Mouse (Mus musculus): ENCODE data around the gene Gm11756. TPM values are rescaled to one million over a fixed set of nuclear protein-coding genes. Genes with fewer than 3 reads are reported as not detected.
"Not testable (repeated sequence)": the region's sequence is repeated elsewhere in the genome, so short reads cannot be mapped to it uniquely, and the experiment has no call there.

The Gm11756 gene
- polyA plus RNA-seq (2015; fragmentation: Nextera tagmentation; extraction: Ambion mirVana) = not detected in 2 replicates

GRCm38 (mm10) chr4:73920660-73921059 is at the start of gene Gm11756:
Gm11756 (minus strand) TSS chr4:73920760.
- WGBS = 79% methylated on average over 6 of the region's 6 CpGs
- H3K9ac ChIP-seq (replicated peaks; ENCODE audit: low read depth); ATAC-seq; H3K4me3 ChIP-seq (ENCODE audit: low read depth, low read length); H3K4me2 ChIP-seq (replicated peaks; ENCODE audit: low read depth, low read length); H3K36me3 ChIP-seq (ENCODE audit: insufficient read depth, low read length); H3K27ac ChIP-seq (ENCODE audit: low read length); DNase-seq (ENCODE audit: low spot score); H3K27me3 ChIP-seq (replicated peaks; ENCODE audit: insufficient read depth, low read length); H3K9me3 ChIP-seq (ENCODE audit: low read length); H3K4me1 ChIP-seq (ENCODE audit: insufficient read depth, low read depth, low read length): not testable (repeated sequence)

GRCm38 (mm10) chr4:73950375-73950896 is 29.9 kb upstream of the Gm11756 start, which contains the start of gene 2310002L09Rik:
2310002L09Rik (minus strand) TSS chr4:73950846.
- Histone ChIP-seq H3K36me3 (ENCODE audit: insufficient read depth, low read length) (no peaks in the 10 kb centered on the region), H3K27me3 (replicated peaks; ENCODE audit: insufficient read depth, low read length) (no peaks in the 10 kb centered on the region), H3K27ac (ENCODE audit: low read length) (no peak within 1 kb of the TSS), H3K4me1 (ENCODE audit: insufficient read depth, low read depth, low read length) (no peaks in the 10 kb centered on the region), H3K4me3 (ENCODE audit: low read depth, low read length) (no peak within 1 kb of the TSS), H3K4me2 (replicated peaks; ENCODE audit: low read depth, low read length) (no peak within 1 kb of the TSS), H3K9me3 (ENCODE audit: low read length) (no peaks in the 10 kb centered on the region), H3K9ac (replicated peaks; ENCODE audit: low read depth) (no peak within 1 kb of the TSS)
- ATAC-seq = no peak
- TF ChIP-seq EP300 (IDR thresholded peaks at IDR 0.05) = no peak
- DNase-seq (ENCODE audit: low spot score) = peak; percentile 1
- 78% methylated on average over 8 of the region's 8 CpGs for WGBS

DNA sequence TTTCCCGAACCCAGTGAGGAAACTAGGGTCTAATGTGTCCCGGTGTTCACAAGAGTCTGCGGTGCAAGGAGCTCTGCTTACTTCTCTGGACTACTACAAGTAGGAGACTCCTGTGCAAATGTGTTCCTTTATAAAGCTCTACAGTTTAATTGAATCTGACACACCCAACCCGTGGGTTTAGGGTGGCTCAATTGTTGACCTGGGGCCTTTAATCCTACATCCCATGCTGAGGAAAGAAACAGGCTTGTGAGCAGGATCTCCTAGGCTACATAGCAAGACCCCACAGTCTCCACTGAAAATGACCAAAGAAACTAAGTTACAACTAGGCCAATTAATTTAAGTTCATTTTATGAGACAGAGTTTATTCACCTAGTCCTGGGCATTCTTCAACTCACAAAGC is 14.7 kb downstream of the Gm11756 start, which contains the start of gene Gm13871:
Gene Gm13871, minus strand, starts transcription at position 101 of the 400 bp plus-strand sequence.
- not testable (repeated sequence) for H3K36me3 ChIP-seq (ENCODE audit: insufficient read depth, low read length); H3K4me1 ChIP-seq (ENCODE audit: insufficient read depth, low read depth, low read length); H3K4me2 ChIP-seq (replicated peaks; ENCODE audit: low read depth, low read length); H3K27me3 ChIP-seq (replicated peaks; ENCODE audit: insufficient read depth, low read length); ATAC-seq; H3K9ac ChIP-seq (replicated peaks; ENCODE audit: low read depth); H3K27ac ChIP-seq (ENCODE audit: low read length); H3K9me3 ChIP-seq (ENCODE audit: low read length); H3K4me3 ChIP-seq (ENCODE audit: low read depth, low read length); DNase-seq (ENCODE audit: low spot score)
- WGBS = no CpG with 5 or more reads among the region's 4 CpGs

DNA sequence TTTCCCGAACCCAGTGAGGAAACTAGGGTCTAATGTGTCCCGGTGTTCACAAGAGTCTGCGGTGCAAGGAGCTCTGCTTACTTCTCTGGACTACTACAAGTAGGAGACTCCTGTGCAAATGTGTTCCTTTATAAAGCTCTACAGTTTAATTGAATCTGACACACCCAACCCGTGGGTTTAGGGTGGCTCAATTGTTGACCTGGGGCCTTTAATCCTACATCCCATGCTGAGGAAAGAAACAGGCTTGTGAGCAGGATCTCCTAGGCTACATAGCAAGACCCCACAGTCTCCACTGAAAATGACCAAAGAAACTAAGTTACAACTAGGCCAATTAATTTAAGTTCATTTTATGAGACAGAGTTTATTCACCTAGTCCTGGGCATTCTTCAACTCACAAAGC is 29.5 kb downstream of the Gm11756 start, which contains the start of gene Gm11757:
Gene Gm11757, minus strand, starts transcription at position 101 of the 400 bp plus-strand sequence.
- not testable (repeated sequence) for DNase-seq (ENCODE audit: low spot score); H3K27ac ChIP-seq (ENCODE audit: low read length); H3K27me3 ChIP-seq (replicated peaks; ENCODE audit: insufficient read depth, low read length); H3K9me3 ChIP-seq (ENCODE audit: low read length); H3K4me3 ChIP-seq (ENCODE audit: low read depth, low read length); ATAC-seq; H3K4me2 ChIP-seq (replicated peaks; ENCODE audit: low read depth, low read length); H3K4me1 ChIP-seq (ENCODE audit: insufficient read depth, low read depth, low read length); H3K9ac ChIP-seq (replicated peaks; ENCODE audit: low read depth); H3K36me3 ChIP-seq (ENCODE audit: insufficient read depth, low read length)
- no CpG with 5 or more reads among the region's 4 CpGs for WGBS

DNA sequence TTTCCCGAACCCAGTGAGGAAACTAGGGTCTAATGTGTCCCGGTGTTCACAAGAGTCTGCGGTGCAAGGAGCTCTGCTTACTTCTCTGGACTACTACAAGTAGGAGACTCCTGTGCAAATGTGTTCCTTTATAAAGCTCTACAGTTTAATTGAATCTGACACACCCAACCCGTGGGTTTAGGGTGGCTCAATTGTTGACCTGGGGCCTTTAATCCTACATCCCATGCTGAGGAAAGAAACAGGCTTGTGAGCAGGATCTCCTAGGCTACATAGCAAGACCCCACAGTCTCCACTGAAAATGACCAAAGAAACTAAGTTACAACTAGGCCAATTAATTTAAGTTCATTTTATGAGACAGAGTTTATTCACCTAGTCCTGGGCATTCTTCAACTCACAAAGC is 44.4 kb downstream of the Gm11756 start, which contains the start of gene Gm11758:
Gene Gm11758, minus strand, starts transcription at position 101 of the 400 bp plus-strand sequence.
- H3K27me3 ChIP-seq (replicated peaks; ENCODE audit: insufficient read depth, low read length); H3K4me1 ChIP-seq (ENCODE audit: insufficient read depth, low read depth, low read length); DNase-seq (ENCODE audit: low spot score); H3K4me3 ChIP-seq (ENCODE audit: low read depth, low read length); H3K9ac ChIP-seq (replicated peaks; ENCODE audit: low read depth); H3K27ac ChIP-seq (ENCODE audit: low read length); H3K36me3 ChIP-seq (ENCODE audit: insufficient read depth, low read length); H3K9me3 ChIP-seq (ENCODE audit: low read length); ATAC-seq; H3K4me2 ChIP-seq (replicated peaks; ENCODE audit: low read depth, low read length): not testable (repeated sequence)
- no CpG with 5 or more reads among the region's 4 CpGs for WGBS

Other genes with a start within 250 kb of the Gm11756 start
- not detected in 2 replicates for gene Gm428, start 237.2 kb downstream of the Gm11756 start, polyA plus RNA-seq (2015; fragmentation: Nextera tagmentation; extraction: Ambion mirVana)
- 3.4 and 4.1 TPM in 2 replicates for gene Rasef, start 129.8 kb downstream of the Gm11756 start, polyA plus RNA-seq (2015; fragmentation: Nextera tagmentation; extraction: Ambion mirVana)
- not detected in 2 replicates for gene Gm11758, start 44.5 kb downstream of the Gm11756 start, polyA plus RNA-seq (2015; fragmentation: Nextera tagmentation; extraction: Ambion mirVana)
- gene Gm11757, start 29.6 kb downstream of the Gm11756 start, polyA plus RNA-seq (2015; fragmentation: Nextera tagmentation; extraction: Ambion mirVana) = not detected in 2 replicates
- gene Gm13871, start 14.8 kb downstream of the Gm11756 start, polyA plus RNA-seq (2015; fragmentation: Nextera tagmentation; extraction: Ambion mirVana) = not detected in 2 replicates
- not detected in 2 replicates for gene 2310002L09Rik, start 30.1 kb upstream of the Gm11756 start, polyA plus RNA-seq (2015; fragmentation: Nextera tagmentation; extraction: Ambion mirVana)
- 0.18 and 0.19 TPM in 2 replicates for gene Frmd3, start 92.7 kb upstream of the Gm11756 start, polyA plus RNA-seq (2015; fragmentation: Nextera tagmentation; extraction: Ambion mirVana)